Mouse (Mus musculus) Muller cell, postnatal 12 days (primary cell): ENCODE measurements around the gene Wscd2.

Source experiments
- DNase-seq: peaks from one replicate; pipeline ENCODE4 v3.0.0-alpha.2; 2015; ENCODE audit errors: inconsistent ontology term

The Wscd2 gene

GRCm38 (mm10) chr5:113490033-113490432 is at the start of gene Wscd2:
Gene Wscd2, plus strand, starts transcription at chr5:113490333.
- no peak for DNase-seq

- DNase-seq, result no peak
These were observed 48.0 kb upstream of the Wscd2 start for GRCm38 (mm10) chr5:113442180-113442579.

- DNase-seq, result no peak
These were observed 42.0 kb upstream of the Wscd2 start for GRCm38 (mm10) chr5:113448023-113448734.

- DNase-seq, result no peak
These were observed 40.8 kb upstream of the Wscd2 start for GRCm38 (mm10) chr5:113449336-113449735.

- no peak for DNase-seq
These were observed 37.4 kb upstream of the Wscd2 start for GRCm38 (mm10) chr5:113452691-113453090.

- peak; percentile 61 for DNase-seq
These were observed 36.8 kb upstream of the Wscd2 start for GRCm38 (mm10) chr5:113453356-113453755.

- DNase-seq, result no peak
These were observed 34.1 kb upstream of the Wscd2 start for GRCm38 (mm10) chr5:113456020-113456419.

GRCm38 (mm10) chr5:113456756-113457155 is 33.4 kb upstream of the Wscd2 start:
- no peak for DNase-seq

- no peak for DNase-seq
These were observed 32.9 kb upstream of the Wscd2 start for GRCm38 (mm10) chr5:113457260-113457659.

GRCm38 (mm10) chr5:113459942-113460341 is 30.2 kb upstream of the Wscd2 start:
- DNase-seq, result no peak

- DNase-seq, result no peak
These were observed 28.6 kb upstream of the Wscd2 start for GRCm38 (mm10) chr5:113461582-113461981.

- peak; percentile 26 for DNase-seq
These were observed 28.0 kb upstream of the Wscd2 start for GRCm38 (mm10) chr5:113461998-113462625.

- DNase-seq, result no peak
These were observed 25.4 kb upstream of the Wscd2 start for GRCm38 (mm10) chr5:113464731-113465130.

GRCm38 (mm10) chr5:113466536-113466935 is 23.6 kb upstream of the Wscd2 start:
- DNase-seq, result no peak

GRCm38 (mm10) chr5:113467072-113467471 is 23.1 kb upstream of the Wscd2 start:
- no peak for DNase-seq

GRCm38 (mm10) chr5:113467765-113468164 is 22.4 kb upstream of the Wscd2 start:
- DNase-seq, result no peak

- no peak for DNase-seq
These were observed 21.5 kb upstream of the Wscd2 start for GRCm38 (mm10) chr5:113468625-113469024.

GRCm38 (mm10) chr5:113469231-113469630 is 20.9 kb upstream of the Wscd2 start:
- no peak for DNase-seq

GRCm38 (mm10) chr5:113469826-113470225 is 20.3 kb upstream of the Wscd2 start:
- DNase-seq, result no peak

- DNase-seq, result peak; percentile 74
These were observed 18.7 kb upstream of the Wscd2 start for GRCm38 (mm10) chr5:113471417-113471816.

GRCm38 (mm10) chr5:113472339-113472738 is 17.8 kb upstream of the Wscd2 start:
- DNase-seq, result no peak

GRCm38 (mm10) chr5:113476816-113477215 is 13.3 kb upstream of the Wscd2 start:
- DNase-seq, result peak; percentile 85

- DNase-seq, result no peak
These were observed 11.1 kb upstream of the Wscd2 start for GRCm38 (mm10) chr5:113479075-113479474.
